Mouse (Mus musculus) inflammation-experienced regulatory T-cells (primary cell): ENCODE data around the gene Agrn. TPM values are rescaled to one million over a fixed set of nuclear protein-coding genes. Genes with fewer than 3 reads are reported as not detected.

Experiments used
- polyA plus RNA-seq, 2 experiments: library from polyadenylated mRNA; unstranded; fragments of 100-300 nt; shearing (Covaris generic); gene quantifications; one replicate each; pipeline ENCODE4 v1.2.1; 2017

Agrn gene
- polyA plus RNA-seq = 1 to 10 TPM; 4.5 to 5.9 TPM

GRCm38 (mm10) chr4:156197131-156197828 lies at the start of gene Agrn:
Agrn (minus strand) TSS chr4:156197488.

GRCm38 (mm10) chr4:156235808-156236533 lies 38.7 kb upstream of the Agrn start, which contains the start of gene Noc2l:
Noc2l (plus strand) TSS chr4:156236010.

GRCm38 (mm10) chr4:156234701-156235213 lies 37.5 kb upstream of the Agrn start, which contains the start of gene Plekhn1:
Plekhn1 (minus strand) TSS chr4:156234857.

DNA sequence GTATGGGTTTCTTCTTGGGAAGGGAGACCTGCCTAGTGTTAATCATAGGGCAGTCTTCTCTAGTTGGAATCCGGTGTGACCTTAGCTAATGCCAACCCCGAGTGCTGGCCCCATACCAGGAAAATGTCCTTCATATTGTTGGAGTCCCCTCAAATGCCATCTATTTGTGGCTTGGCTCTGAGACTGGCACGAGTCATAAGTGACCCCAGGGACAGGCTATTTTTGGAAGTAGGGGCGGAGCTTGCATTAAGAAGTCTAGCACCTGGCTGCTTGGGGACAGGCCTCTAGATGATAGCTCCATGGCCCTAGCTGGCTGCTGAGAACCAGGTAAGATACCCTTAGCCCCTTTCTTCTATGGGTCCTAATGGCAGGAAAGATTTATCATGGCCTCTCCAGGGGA lies 18.4 kb upstream of the Agrn start, which contains the start of gene Perm1:
Gene Perm1, plus strand, starts transcription at position 220 of the 400 bp plus-strand sequence.

GRCm38 (mm10) chr4:156203001-156203412 lies 5.7 kb upstream of the Agrn start, which contains the start of gene AW011738:
AW011738 (plus strand) TSS chr4:156203304.

GRCm38 (mm10) chr4:156200623-156201475 lies 3.6 kb upstream of the Agrn start, which contains the start of gene Isg15:
Isg15 (minus strand) TSS chr4:156200818.

GRCm38 (mm10) chr4:156130436-156130835 lies 66.9 kb downstream of the Agrn start, which contains the start of gene Rnf223:
Rnf223 (plus strand) TSS chr4:156130513.

Other genes starting within 250 kb of the Agrn start
- 10 to 100 TPM in 1 of 2 experiments, 1 to 10 TPM in 1; 6.2 to 22.9 TPM for gene C1qtnf12, start 235.2 kb downstream of the Agrn start, polyA plus RNA-seq
- 10 to 100 TPM; 10.8 to 17.6 TPM for gene B3galt6, start 204.8 kb downstream of the Agrn start, polyA plus RNA-seq
- 100 to 1,000 TPM; 475 to 560 TPM for gene Sdf4, start 204.6 kb downstream of the Agrn start, polyA plus RNA-seq
- 1,000 to 10,000 TPM in 1 of 2 experiments, 100 to 1,000 TPM in 1; 285 to 1,118 TPM for gene Tnfrsf4, start 183.6 kb downstream of the Agrn start, polyA plus RNA-seq
- 100 to 1,000 TPM; 452 to 977 TPM for gene Tnfrsf18, start 171.3 kb downstream of the Agrn start, polyA plus RNA-seq
- gene Ttll10, start 138.1 kb downstream of the Agrn start, polyA plus RNA-seq = 1 to 10 TPM in 1 of 2 experiments, under 1 TPM in 1; 0.42 to 2.2 TPM
- gene 9430015G10Rik, start 87.5 kb downstream of the Agrn start, polyA plus RNA-seq = 10 to 100 TPM; 26.0 to 42.9 TPM
- 1 to 10 TPM in 1 of 2 experiments, under 1 TPM in 1; 0.35 to 1.3 TPM for gene Rnf223, start 67.0 kb downstream of the Agrn start, polyA plus RNA-seq
- 10 to 100 TPM; 34.0 to 41.3 TPM for gene Isg15, start 3.3 kb upstream of the Agrn start, polyA plus RNA-seq
- gene AW011738, start 5.8 kb upstream of the Agrn start, polyA plus RNA-seq = 10 to 100 TPM; 25.0 to 25.6 TPM
- gene Perm1, start 18.4 kb upstream of the Agrn start, polyA plus RNA-seq = 1 to 10 TPM; 1.2 to 2.4 TPM
- 10 to 100 TPM; 34.6 to 38.5 TPM for gene Plekhn1, start 37.4 kb upstream of the Agrn start, polyA plus RNA-seq
- 100 to 1,000 TPM; 124 to 157 TPM for gene Noc2l, start 38.5 kb upstream of the Agrn start, polyA plus RNA-seq
- gene Samd11, start 58.2 kb upstream of the Agrn start, polyA plus RNA-seq = 1 to 10 TPM; 2.5 to 4.0 TPM
- gene Vmn2r-ps159, start 133.6 kb upstream of the Agrn start, polyA plus RNA-seq = under 1 TPM in 1 of 2 experiments, not detected in 1; 0.22 TPM